Mouse (Mus musculus): ENCODE measurements at regions not wholly inside any gene's neighbourhood (a gene's known extent, or its start where the extent isn't known, plus 50 kb on each side); places are given as distances from the start of the nearest gene placed in this dataset.

DNA sequence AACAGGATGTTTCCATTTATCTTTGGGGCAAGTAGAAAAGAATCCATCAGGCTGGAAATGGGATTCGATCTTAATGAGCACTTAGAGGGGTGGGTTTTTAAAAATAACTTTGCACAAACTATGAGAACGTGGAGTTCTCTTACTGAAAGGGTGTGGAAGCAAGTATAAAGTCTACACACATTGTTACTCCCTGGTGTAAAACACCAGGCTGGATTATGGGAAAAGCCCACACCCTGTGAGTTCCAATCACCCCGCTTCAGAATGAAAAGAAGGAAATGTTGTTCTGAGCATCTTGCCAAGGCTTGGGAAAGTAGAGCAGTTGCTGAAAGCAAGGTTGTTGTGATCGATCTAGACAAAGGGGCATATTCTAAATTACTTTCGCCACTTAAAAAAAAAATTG is 65.0 kb upstream of the S1pr1 start:
- no peak for TF ChIP-seq GATA1 (IDR thresholded peaks at IDR 0.05; ENCODE audit: borderline replicate concordance, low read length)
- no peak for TF ChIP-seq CTCF (IDR thresholded peaks at IDR 0.05; ENCODE audit: low read depth, low read length)
